Mouse (Mus musculus): ENCODE measurements at regions not wholly inside any gene's neighbourhood (a gene's known extent, or its start where the extent isn't known, plus 50 kb on each side); places are given as distances from the start of the nearest gene placed in this dataset.

- no peak for TF ChIP-seq CTCF (IDR thresholded peaks at IDR 0.05; ENCODE audit: low read depth)
- no peak for TF ChIP-seq EP300 (IDR thresholded peaks at IDR 0.05; ENCODE audit: low read depth)
These were observed 219.5 kb upstream of the N6amt1 start for GRCm38 (mm10) chr16:87134452-87134851.

Measured in liver, embryonic 14.5 days (tissue).